Mouse (Mus musculus) embryonic facial prominence, embryonic 11.5 days (tissue): ENCODE measurements at regions not wholly inside any gene's neighbourhood (a gene's known extent, or its start where the extent isn't known, plus 50 kb on each side); places are given as distances from the start of the nearest gene placed in this dataset.

Experiments
- ATAC-seq: fragments of 200-750 bp; cut with Nextera tagmentation; replicated peaks from 2 replicates; pipeline ENCODE4 v1.8.0; 2017; ENCODE audit warnings: low read depth; ENCODE audit not compliant: insufficient number of reproducible peaks, low FRiP score, low TSS enrichment
- DNase-seq: peaks from one replicate; pipeline ENCODE4 v3.0.0-alpha.2; 2015; ENCODE audit warnings: low spot score
- H3K27ac ChIP-seq: fragments of 300-500 bp; sonication (generic); replicated peaks from 2 replicates; pipeline ENCODE4 v1.5.1; 2014; ENCODE audit warnings: mild to moderate bottlenecking, low read depth, low read length, control low read depth
- H3K27me3 ChIP-seq: fragments of 300-500 bp; sonication (generic); 2 replicates; pipeline ENCODE4 v1.6.1; 2014; ENCODE audit warnings: mild to moderate bottlenecking, low read length, moderate library complexity, mixed read lengths; ENCODE audit not compliant: control insufficient read depth, insufficient read depth
- H3K36me3 ChIP-seq: fragments of 300-500 bp; sonication (generic); replicated peaks from 2 replicates; pipeline ENCODE4 v1.6.1; 2014; ENCODE audit warnings: low read depth, mild to moderate bottlenecking, low read length, moderate library complexity, mixed read lengths; ENCODE audit not compliant: control insufficient read depth, insufficient read depth
- H3K4me1 ChIP-seq: fragments of 300-500 bp; sonication (generic); 2 replicates; pipeline ENCODE4 v1.6.1; 2014; ENCODE audit warnings: low read length, mixed read lengths; ENCODE audit not compliant: control insufficient read depth, insufficient read depth
- H3K4me2 ChIP-seq: fragments of 300-500 bp; sonication (generic); 2 replicates; pipeline ENCODE4 v1.6.1; 2014; ENCODE audit warnings: low read depth, mild to moderate bottlenecking, control low read depth, low read length, moderate library complexity
- H3K4me3 ChIP-seq: fragments of 300-500 bp; sonication (generic); 2 replicates; pipeline ENCODE4 v1.5.1; 2014; ENCODE audit warnings: low read depth, low read length, control low read depth
- H3K9ac ChIP-seq: fragments of 300-500 bp; sonication (generic); replicated peaks from 2 replicates; pipeline ENCODE4 v1.6.1; 2014; ENCODE audit warnings: mild to moderate bottlenecking, control low read depth, low read length
- H3K9me3 ChIP-seq: fragments of 300-500 bp; sonication (generic); replicated peaks from 2 replicates; pipeline ENCODE4 v1.6.1; 2016; ENCODE audit warnings: mild to moderate bottlenecking, low read length, inconsistent platforms, mixed read lengths; ENCODE audit not compliant: control insufficient read depth
- WGBS: fragments of 180-500 bp; shearing (Covaris S2); extraction: QIAGEN DNeasy Blood & Tissue Kit; methylation state at CpG from one replicate; pipeline ENCODE4 v1.1.7; 2014; 5-methylcytosine and 5-hydroxymethylcytosine counted together

DNA sequence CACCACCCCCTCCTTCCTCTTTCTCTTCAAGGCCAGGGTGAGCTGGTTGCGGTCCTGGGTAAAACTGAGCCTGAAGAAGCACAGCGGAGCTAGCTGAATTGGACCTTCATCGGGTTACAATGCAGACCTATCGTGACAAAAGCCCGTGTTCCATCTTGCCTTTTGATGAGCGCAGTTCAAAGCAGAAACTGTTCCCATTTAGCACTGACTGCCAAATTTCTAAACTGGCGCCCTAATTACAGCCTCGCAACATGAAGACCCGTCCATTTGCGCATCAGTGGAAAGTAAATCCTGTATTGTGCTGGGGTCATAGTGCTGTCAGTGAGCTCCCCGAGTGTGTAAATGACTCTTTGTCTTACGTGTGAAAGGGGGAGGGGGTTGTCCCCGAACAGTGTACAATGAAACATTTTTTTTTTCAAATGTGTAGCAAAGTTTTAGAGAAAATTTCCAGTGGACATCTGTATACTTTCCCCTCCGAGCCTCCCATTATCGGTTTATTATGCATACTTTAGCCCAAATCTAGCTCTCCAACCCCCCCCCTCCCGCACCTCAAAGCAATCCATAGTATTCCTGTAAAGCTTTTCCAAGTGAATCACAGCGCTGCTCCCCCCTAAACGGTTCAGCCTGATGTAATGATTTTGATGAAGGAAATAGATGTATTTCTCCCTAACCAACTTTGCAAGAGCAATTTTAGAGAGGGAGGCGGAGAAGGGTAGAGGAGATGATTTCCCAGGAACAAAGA, 877.4 kb downstream of the Epha4 start:
- no peaks in the 10 kb centered on the region for H3K4me1 ChIP-seq
- H3K4me2 ChIP-seq, result no peak overlapping the region
- H3K9me3 ChIP-seq, result no peaks in the 10 kb centered on the region
- WGBS, result 53% methylated on average over 19 of the region's 19 CpGs
- DNase-seq (no peak), ATAC-seq (no peak)
- H3K9ac ChIP-seq, result no peak overlapping the region
- H3K27ac ChIP-seq, result no peak overlapping the region
- no peaks in the 10 kb centered on the region for H3K27me3 ChIP-seq
- no peaks in the 10 kb centered on the region for H3K36me3 ChIP-seq
- H3K4me3 ChIP-seq, result no peak overlapping the region

DNA sequence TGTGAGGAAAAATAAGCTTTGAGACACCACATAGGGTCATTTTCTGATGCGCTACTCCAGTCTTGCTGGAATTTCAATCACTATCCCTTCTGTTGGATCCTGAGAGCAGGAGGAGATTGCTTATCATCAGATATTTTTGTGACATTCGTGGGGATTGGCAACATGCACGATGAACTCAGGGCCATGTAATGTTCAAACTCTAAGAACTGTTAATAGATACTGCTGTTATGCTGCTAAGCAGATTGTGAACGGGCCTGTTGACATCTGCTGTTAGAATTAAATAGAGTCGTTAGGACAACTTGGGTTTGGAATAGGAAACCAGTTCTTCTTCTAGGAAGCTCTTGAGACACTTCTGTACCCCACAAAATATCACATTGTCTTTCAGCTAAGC, 876.9 kb downstream of the Epha4 start:
- H3K27me3 ChIP-seq, result no peaks in the 10 kb centered on the region
- no peak for ATAC-seq
- no peak overlapping the region for H3K4me3 ChIP-seq
- H3K36me3 ChIP-seq, result no peaks in the 10 kb centered on the region
- H3K9me3 ChIP-seq, result no peaks in the 10 kb centered on the region
- no peaks in the 10 kb centered on the region for H3K4me1 ChIP-seq
- 82% methylated on average over 5 of the region's 5 CpGs for WGBS
- DNase-seq, result no peak
- H3K27ac ChIP-seq, result no peak overlapping the region
- H3K9ac ChIP-seq, result no peak overlapping the region
- H3K4me2 ChIP-seq, result no peak overlapping the region

DNA sequence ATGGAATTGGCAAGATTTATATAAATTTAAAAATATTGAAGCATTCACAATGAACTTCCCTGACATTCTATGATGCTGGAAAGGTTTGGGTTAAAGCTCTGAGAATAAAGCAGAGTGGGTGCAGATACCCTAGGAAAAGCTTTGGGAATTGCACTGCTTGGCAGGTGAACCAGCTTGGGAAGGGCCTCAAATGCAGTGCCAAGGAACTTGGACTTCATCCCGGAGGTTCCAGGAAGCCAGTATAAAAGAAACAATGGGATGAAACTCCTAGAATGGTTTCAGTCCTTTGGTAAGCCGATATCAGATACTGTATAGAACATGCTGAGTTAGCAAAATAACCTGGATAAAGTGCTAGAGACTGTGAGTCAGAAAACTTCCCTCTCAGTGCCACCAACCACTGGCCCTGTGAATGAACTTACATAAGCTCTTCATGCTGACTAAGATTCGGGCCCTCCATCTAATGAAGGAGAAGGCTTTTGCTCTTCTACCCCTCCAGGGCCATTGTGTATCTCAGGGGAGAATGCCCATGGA, 873.6 kb downstream of the Epha4 start:
- H3K36me3 ChIP-seq, result no peaks in the 10 kb centered on the region
- DNase-seq (no peak), ATAC-seq (no peak)
- H3K9me3 ChIP-seq, result no peaks in the 10 kb centered on the region
- no peak overlapping the region for H3K9ac ChIP-seq
- H3K27me3 ChIP-seq, result no peaks in the 10 kb centered on the region
- no peak overlapping the region for H3K4me2 ChIP-seq
- WGBS, result 76% methylated on average over 3 of the region's 3 CpGs
- H3K4me1 ChIP-seq, result no peaks in the 10 kb centered on the region
- no peak overlapping the region for H3K27ac ChIP-seq
- no peak overlapping the region for H3K4me3 ChIP-seq

DNA sequence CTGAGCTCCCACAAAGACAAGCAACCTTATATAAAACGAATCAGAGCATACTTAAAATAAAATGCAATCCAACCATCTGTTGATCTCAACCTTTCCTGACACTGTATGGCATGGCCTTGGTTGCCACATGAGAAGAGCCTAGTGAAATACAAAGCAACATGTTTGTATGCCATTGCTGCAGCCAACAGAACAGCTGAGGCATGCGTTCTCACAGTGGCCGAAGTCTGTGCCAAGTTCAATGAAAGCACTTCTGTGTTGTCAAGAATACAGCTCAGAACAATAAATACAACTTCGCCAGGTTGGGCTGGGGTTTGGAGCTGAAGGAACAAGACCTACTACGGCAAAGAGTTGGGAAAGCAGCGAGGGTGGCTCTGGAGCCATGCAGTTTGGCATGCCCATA, 872.2 kb downstream of the Epha4 start:
- DNase-seq (no peak), ATAC-seq (no peak)
- H3K36me3 ChIP-seq, result no peaks in the 10 kb centered on the region
- no peaks in the 10 kb centered on the region for H3K27me3 ChIP-seq
- no peak overlapping the region for H3K4me3 ChIP-seq
- no peak overlapping the region for H3K27ac ChIP-seq
- WGBS, result 81% methylated on average over 6 of the region's 6 CpGs
- no peak overlapping the region for H3K9ac ChIP-seq
- no peaks in the 10 kb centered on the region for H3K4me1 ChIP-seq
- H3K4me2 ChIP-seq, result no peak overlapping the region
- H3K9me3 ChIP-seq, result no peaks in the 10 kb centered on the region

DNA sequence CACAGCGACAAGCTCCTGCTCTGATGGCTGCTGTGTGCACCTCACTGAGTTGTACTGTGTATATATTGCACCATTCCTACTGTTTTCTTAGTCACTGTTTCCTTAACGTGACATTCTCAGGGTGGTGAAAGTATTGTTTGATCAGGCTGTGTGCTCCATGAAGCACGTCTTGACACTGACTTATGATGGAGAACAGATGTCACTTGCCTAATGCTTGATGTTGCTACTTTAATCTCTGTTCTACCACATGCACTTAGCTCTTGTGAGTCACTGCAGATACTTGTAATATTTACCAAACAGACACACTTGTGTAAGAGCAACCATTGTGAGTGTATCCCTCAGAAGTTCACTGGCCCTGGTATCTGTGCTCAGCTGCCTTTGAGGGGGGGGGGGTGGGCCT, 870.0 kb downstream of the Epha4 start:
- no peaks in the 10 kb centered on the region for H3K9me3 ChIP-seq
- no peak overlapping the region for H3K27ac ChIP-seq
- no peak overlapping the region for H3K9ac ChIP-seq
- no peaks in the 10 kb centered on the region for H3K4me1 ChIP-seq
- H3K4me2 ChIP-seq, result no peak overlapping the region
- H3K36me3 ChIP-seq, result no peaks in the 10 kb centered on the region
- H3K4me3 ChIP-seq, result no peak overlapping the region
- 61% methylated on average over 3 of the region's 3 CpGs for WGBS
- no peak for ATAC-seq
- no peaks in the 10 kb centered on the region for H3K27me3 ChIP-seq
- no peak for DNase-seq

DNA sequence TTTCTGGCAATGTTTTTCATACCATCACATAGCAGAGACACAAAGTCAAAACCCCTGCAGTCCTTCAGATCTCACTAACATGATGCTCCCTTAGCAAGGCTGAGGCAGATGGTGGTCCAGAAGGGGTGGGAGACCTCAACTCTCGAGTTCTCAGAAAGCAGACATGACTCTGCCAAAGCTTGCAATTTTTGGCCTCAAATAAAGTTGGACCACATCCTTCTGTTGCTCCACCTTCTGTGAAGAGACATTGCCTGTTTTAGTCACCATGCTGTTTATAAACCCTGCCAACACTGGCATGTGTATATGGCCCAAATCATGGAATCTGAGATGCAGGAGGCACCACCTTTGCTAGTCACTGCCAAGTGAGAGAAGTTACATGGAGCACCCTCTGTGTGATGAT, 860.1 kb downstream of the Epha4 start:
- Histone ChIP-seq H3K9me3 (no peaks in the 10 kb centered on the region), H3K36me3 (no peaks in the 10 kb centered on the region), H3K27ac (no peak overlapping the region), H3K4me1 (no peaks in the 10 kb centered on the region), H3K27me3 (no peaks in the 10 kb centered on the region), H3K9ac (no peak overlapping the region), H3K4me2 (no peak overlapping the region), H3K4me3 (no peak overlapping the region)
- no peak for ATAC-seq
- no peak for DNase-seq
- 65% methylated on average over 1 of the region's 1 CpGs for WGBS

DNA sequence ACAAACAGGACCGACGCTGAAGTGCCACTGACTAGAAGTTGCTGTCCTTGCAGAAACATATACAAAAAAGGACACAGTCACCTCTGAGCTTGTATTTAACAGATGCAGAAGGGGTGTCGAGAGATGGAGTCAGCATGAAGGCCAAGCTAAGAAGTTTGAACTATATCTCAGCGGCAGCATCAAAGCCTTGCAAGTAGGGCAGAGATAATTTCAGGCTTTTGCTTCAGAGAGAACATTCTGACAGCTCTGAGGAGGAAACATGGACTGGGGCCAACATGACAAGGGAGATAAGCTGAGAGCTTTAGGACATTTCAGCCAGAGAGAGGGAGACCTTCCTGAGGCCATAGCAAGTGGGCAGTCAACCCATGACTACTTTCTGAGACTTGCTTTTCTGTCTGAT, 856.7 kb downstream of the Epha4 start:
- H3K27me3 ChIP-seq, result no peaks in the 10 kb centered on the region
- H3K9me3 ChIP-seq, result no peaks in the 10 kb centered on the region
- no peak overlapping the region for H3K4me3 ChIP-seq
- no peak overlapping the region for H3K9ac ChIP-seq
- no peak overlapping the region for H3K4me2 ChIP-seq
- no peak for ATAC-seq
- H3K27ac ChIP-seq, result no peak overlapping the region
- WGBS, result 88% methylated on average over 4 of the region's 4 CpGs
- no peaks in the 10 kb centered on the region for H3K36me3 ChIP-seq
- no peaks in the 10 kb centered on the region for H3K4me1 ChIP-seq
- DNase-seq, result no peak

DNA sequence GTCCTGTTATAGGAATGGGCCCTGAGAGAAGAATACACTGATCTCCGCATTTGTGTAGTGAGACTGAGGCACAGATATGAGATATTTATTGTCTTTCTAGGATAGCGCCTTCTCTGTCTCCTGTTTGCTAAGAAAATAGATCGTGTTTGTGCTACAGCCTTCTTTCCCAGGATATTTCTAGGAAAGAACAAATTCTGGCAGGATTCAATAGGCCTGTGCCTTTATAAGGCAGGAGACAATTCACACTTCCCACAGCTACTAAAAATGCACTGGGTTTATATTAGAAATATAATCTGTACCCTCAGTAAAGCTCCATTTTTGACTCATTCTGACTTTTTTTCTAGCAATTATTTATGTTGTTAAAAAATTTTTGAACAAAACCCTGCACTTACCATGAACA, 854.7 kb downstream of the Epha4 start:
- no peaks in the 10 kb centered on the region for H3K36me3 ChIP-seq
- no peaks in the 10 kb centered on the region for H3K27me3 ChIP-seq
- H3K4me1 ChIP-seq, result no peaks in the 10 kb centered on the region
- no peak for DNase-seq
- WGBS, result 89% methylated on average over 3 of the region's 3 CpGs
- no peak for ATAC-seq
- no peak overlapping the region for H3K9ac ChIP-seq
- H3K9me3 ChIP-seq, result no peaks in the 10 kb centered on the region
- no peak overlapping the region for H3K27ac ChIP-seq
- no peak overlapping the region for H3K4me2 ChIP-seq
- H3K4me3 ChIP-seq, result no peak overlapping the region
